ENCODE assay signal across 8 mouse cellular contexts in the genomic region with DNA sequence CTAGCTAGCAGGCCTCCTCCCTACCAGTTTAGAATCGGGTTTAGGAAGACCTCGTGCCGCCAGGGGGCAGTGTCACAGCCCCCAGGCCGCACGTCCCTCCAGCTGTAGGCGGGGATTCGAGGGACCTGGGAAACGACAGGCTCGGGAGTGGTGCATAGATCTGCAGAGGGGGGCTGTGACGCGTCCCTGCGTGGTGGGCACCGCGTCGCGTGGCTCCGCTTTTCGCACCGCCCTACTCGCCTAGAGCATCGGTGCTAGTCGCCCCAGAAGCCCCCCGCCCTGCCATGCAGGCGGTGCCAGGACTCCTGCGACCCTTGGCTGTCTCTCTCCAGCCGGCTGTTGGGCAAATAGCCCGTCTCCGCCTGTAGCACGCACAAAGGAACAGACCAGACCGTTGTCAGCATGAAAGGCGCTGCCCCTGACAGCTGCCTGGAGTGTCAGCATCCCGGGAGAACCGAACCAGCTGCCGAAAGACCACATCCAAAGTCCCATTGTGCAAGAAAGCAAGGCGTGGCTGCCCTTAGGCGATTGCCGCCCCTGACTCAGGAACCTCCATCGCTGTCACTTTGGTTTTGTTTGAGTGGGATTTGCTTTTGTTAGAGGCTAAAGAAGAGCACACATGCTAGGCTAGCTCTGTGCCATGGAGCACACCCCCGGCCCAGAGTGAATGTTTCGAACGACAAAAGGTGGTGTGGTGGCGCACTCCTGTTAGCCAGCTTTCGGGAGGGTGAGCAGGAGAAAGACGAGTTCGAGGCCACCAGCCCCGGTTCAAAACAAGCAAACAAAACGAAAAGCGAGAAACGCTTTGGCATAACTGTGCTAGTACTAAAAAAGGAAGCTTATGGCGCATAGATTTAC. TPM values are rescaled to one million over a fixed set of nuclear protein-coding genes. Genes with fewer than 3 reads are reported as not detected.
DNase-seq lines count a peak whose midpoint lies in the region; ATAC-seq and TF ChIP-seq lines count a peak whose summit lies in the region.

No protein-coding gene starts in this region.

- H3K27ac ChIP-seq in forebrain, embryonic 12.5 days: peak overlapping the region; percentile 89
- peak overlapping the region; percentile 59 for H3K27ac ChIP-seq in heart, postnatal 0 days (ENCODE audit: low read depth)
- no peak overlapping the region for H3K27ac ChIP-seq in liver, embryonic 15.5 days (replicated peaks)
- peak overlapping the region; percentile 85 for H3K27ac ChIP-seq in neural tube, embryonic 11.5 days (ENCODE audit: low read depth, low read length)
- H3K27ac ChIP-seq in stomach, embryonic 16.5 days (ENCODE audit: low read length): peak overlapping the region; percentile 54

- H3K4me1 ChIP-seq in E14TG2a.4 (replicated peaks; ENCODE audit: low read depth, low read length): peaks cover 72% of the 10 kb centered on the region
- peaks cover 37% of the 10 kb centered on the region for H3K4me1 ChIP-seq in forebrain, embryonic 12.5 days
- peaks cover 18% of the 10 kb centered on the region for H3K4me1 ChIP-seq in heart, postnatal 0 days (ENCODE audit: control insufficient read depth, insufficient read depth)
- peaks cover 17% of the 10 kb centered on the region for H3K4me1 ChIP-seq in liver, embryonic 15.5 days (replicated peaks)
- peaks cover 16% of the 10 kb centered on the region; the same call in 1 of the 2 replicates for H3K4me1 ChIP-seq in neural tube, embryonic 11.5 days (ENCODE audit: control insufficient read depth, insufficient read depth, low read length)
- peaks cover 19% of the 10 kb centered on the region for H3K4me1 ChIP-seq in stomach, embryonic 16.5 days (ENCODE audit: control insufficient read depth, insufficient read depth, low read length)

- no peaks in the 10 kb centered on the region for H3K9me3 ChIP-seq in E14TG2a.4 (ENCODE audit: low read length)
- H3K9me3 ChIP-seq in forebrain, embryonic 12.5 days: 0 out of 2 replicates have a peak, but pooled peaks cover 5% of the 10 kb centered on the region
- H3K9me3 ChIP-seq in heart, postnatal 0 days (replicated peaks; ENCODE audit: control insufficient read depth, low read length): no peaks in the 10 kb centered on the region
- no peaks in the 10 kb centered on the region for H3K9me3 ChIP-seq in liver, embryonic 15.5 days (replicated peaks)
- no peaks in the 10 kb centered on the region for H3K9me3 ChIP-seq in neural tube, embryonic 11.5 days (ENCODE audit: control insufficient read depth, low read length)
- H3K9me3 ChIP-seq in stomach, embryonic 16.5 days (replicated peaks; ENCODE audit: control insufficient read depth, low read length): no peaks in the 10 kb centered on the region

- no peak for TF ChIP-seq EP300 in heart, postnatal 0 days (IDR thresholded peaks at IDR 0.05; ENCODE audit: low read depth)

- peak; percentile 86 for DNase-seq in c-Kit-positive CD71-negative TER-119-negative erythroid progenitor cells, embryonic 14.5 days (ENCODE audit: low read depth)
- DNase-seq in heart, postnatal 0 days (ENCODE audit: low spot score): peak; percentile 94
- DNase-seq in kidney, postnatal 36 days: peak; percentile 82 to 88
- peak; percentile 96 for DNase-seq in neural tube, embryonic 11.5 days (ENCODE audit: low spot score)

- ATAC-seq in forebrain, embryonic 12.5 days (ENCODE audit: low FRiP score): peak; percentile 96
- peak; percentile 94 for ATAC-seq in heart, postnatal 0 days (ENCODE audit: insufficient read depth, low read depth)
- ATAC-seq in liver, embryonic 15.5 days (ENCODE audit: insufficient read depth): peak; percentile 37; the same call in 1 of the 2 replicates
- peak; percentile 89 for ATAC-seq in neural tube, embryonic 11.5 days (ENCODE audit: insufficient read depth, low FRiP score, low TSS enrichment)
- peak; percentile 89 for ATAC-seq in stomach, embryonic 16.5 days (ENCODE audit: insufficient read depth, low FRiP score)

- TF ChIP-seq CTCF in E14TG2a.4 (conservative IDR thresholded peaks at IDR 0.05; ENCODE audit: low read length): peak; percentile 83
- TF ChIP-seq CTCF in heart, postnatal 0 days (IDR thresholded peaks at IDR 0.05; ENCODE audit: low read depth): peak; percentile 92

- H3K4me3 ChIP-seq in E14TG2a.4 (replicated peaks; ENCODE audit: low read length): peak overlapping the region; percentile 83
- H3K4me3 ChIP-seq in forebrain, embryonic 12.5 days (replicated peaks): peak overlapping the region; percentile 50
- peak overlapping the region; percentile 57 for H3K4me3 ChIP-seq in heart, postnatal 0 days (ENCODE audit: low read depth, low read length)
- peak overlapping the region; percentile 54 for H3K4me3 ChIP-seq in liver, embryonic 15.5 days (replicated peaks)
- H3K4me3 ChIP-seq in neural tube, embryonic 11.5 days (ENCODE audit: low read depth, low read length): peak overlapping the region; percentile 41
- peak overlapping the region; percentile 51 for H3K4me3 ChIP-seq in stomach, embryonic 16.5 days (replicated peaks; ENCODE audit: low read length)

- no peaks in the 10 kb centered on the region for H3K36me3 ChIP-seq in E14TG2a.4 (ENCODE audit: insufficient read depth, low read length)
- no peaks in the 10 kb centered on the region for H3K36me3 ChIP-seq in forebrain, embryonic 12.5 days (replicated peaks)
- H3K36me3 ChIP-seq in heart, postnatal 0 days (replicated peaks; ENCODE audit: control insufficient read depth, insufficient read depth, low read length): no peaks in the 10 kb centered on the region
- no peaks in the 10 kb centered on the region for H3K36me3 ChIP-seq in liver, embryonic 15.5 days (replicated peaks)
- no peaks in the 10 kb centered on the region for H3K36me3 ChIP-seq in neural tube, embryonic 11.5 days (ENCODE audit: control insufficient read depth, insufficient read depth, low read length)
- H3K36me3 ChIP-seq in stomach, embryonic 16.5 days (ENCODE audit: control insufficient read depth, insufficient read depth, low read length): no peaks in the 10 kb centered on the region

- under 1% methylated on average over 50 of the region's 50 CpGs for WGBS in forebrain, embryonic 12.5 days
- 1% methylated on average over 50 of the region's 50 CpGs for WGBS in heart, postnatal 0 days
- 1% methylated on average over 50 of the region's 50 CpGs for WGBS in liver, embryonic 15.5 days (ENCODE audit: insufficient replicate concordance)
- 1% methylated on average over 50 of the region's 50 CpGs for WGBS in neural tube, embryonic 11.5 days
- under 1% methylated on average over 50 of the region's 50 CpGs for WGBS in stomach, embryonic 16.5 days

- H3K4me2 ChIP-seq in forebrain, embryonic 12.5 days: peak overlapping the region; percentile 83
- H3K4me2 ChIP-seq in heart, postnatal 0 days (ENCODE audit: low read depth, low read length): peak overlapping the region; percentile 89
- peak overlapping the region; percentile 82 for H3K4me2 ChIP-seq in liver, embryonic 15.5 days
- peak overlapping the region; percentile 75 for H3K4me2 ChIP-seq in neural tube, embryonic 11.5 days (ENCODE audit: low read depth)
- peak overlapping the region; percentile 73 for H3K4me2 ChIP-seq in stomach, embryonic 16.5 days (ENCODE audit: low read depth, low read length)

- H3K9ac ChIP-seq in forebrain, embryonic 12.5 days: peak overlapping the region; percentile 60
- peak overlapping the region; percentile 34; the same call in 1 of the 2 replicates for H3K9ac ChIP-seq in heart, postnatal 0 days (replicated peaks; ENCODE audit: low read depth, low read length)
- H3K9ac ChIP-seq in liver, embryonic 15.5 days: no peak overlapping the region; the same call in 1 of the 2 replicates
- H3K9ac ChIP-seq in neural tube, embryonic 11.5 days (ENCODE audit: low read length): peak overlapping the region; percentile 62
- H3K9ac ChIP-seq in stomach, embryonic 16.5 days (ENCODE audit: low read length): peak overlapping the region; percentile 62

- H3K27me3 ChIP-seq in E14TG2a.4 (ENCODE audit: insufficient read depth, low read length): peaks cover 61% of the 10 kb centered on the region
- peaks cover 56% of the 10 kb centered on the region for H3K27me3 ChIP-seq in forebrain, embryonic 12.5 days
- peaks cover 19% of the 10 kb centered on the region for H3K27me3 ChIP-seq in heart, postnatal 0 days (ENCODE audit: control insufficient read depth, insufficient read depth, low read length)
- peaks cover 70% of the 10 kb centered on the region for H3K27me3 ChIP-seq in liver, embryonic 15.5 days
- peaks cover 20% of the 10 kb centered on the region for H3K27me3 ChIP-seq in neural tube, embryonic 11.5 days (ENCODE audit: control insufficient read depth, insufficient read depth, low read length)
- H3K27me3 ChIP-seq in stomach, embryonic 16.5 days (ENCODE audit: control insufficient read depth, insufficient read depth, low read length): peaks cover 26% of the 10 kb centered on the region; the same call in 1 of the 2 replicates

RNA-seq across cellular contexts. Expression of a gene that starts 0.6 kb away (rescaled TPM):
- 1.1 and 1.5 TPM in 2 replicates for polyA plus RNA-seq in forebrain, embryonic 12.5 days (2016; fragmentation: Nextera tagmentation; extraction: Ambion mirVana)
- not detected in 2 replicates for total RNA-seq in heart, postnatal 0 days (2014; rRNA removed; ENCODE audit: low replicate concordance)
- polyA plus RNA-seq in heart, postnatal 0 days (2015; fragmentation: Nextera tagmentation; extraction: Ambion mirVana): 0.51 and 0.87 TPM in 2 replicates
- polyA plus RNA-seq in liver, embryonic 15.5 days (2015; fragmentation: Nextera tagmentation; extraction: Ambion mirVana): 0.23 and 0.48 TPM in 2 replicates
- polyA plus RNA-seq in neural tube, embryonic 11.5 days (2014; fragmentation: Nextera tagmentation; extraction: Ambion mirVana): 1.2 and 1.4 TPM in 2 replicates
- polyA plus RNA-seq in stomach, embryonic 16.5 days (2015; fragmentation: Nextera tagmentation; extraction: Ambion mirVana): 0.96 and 1.5 TPM in 2 replicates

RNA-seq across cellular contexts. Expression of a gene that starts 15.2 kb away (rescaled TPM):
- polyA plus RNA-seq in forebrain, embryonic 12.5 days (2016; fragmentation: Nextera tagmentation; extraction: Ambion mirVana): 79.7 and 91.9 TPM in 2 replicates
- 141 and 171 TPM in 2 replicates for total RNA-seq in heart, postnatal 0 days (2014; rRNA removed; ENCODE audit: low replicate concordance)
- polyA plus RNA-seq in heart, postnatal 0 days (2015; fragmentation: Nextera tagmentation; extraction: Ambion mirVana): 175 and 190 TPM in 2 replicates
- 38.1 and 39.4 TPM in 2 replicates for polyA plus RNA-seq in liver, embryonic 15.5 days (2015; fragmentation: Nextera tagmentation; extraction: Ambion mirVana)
- polyA plus RNA-seq in neural tube, embryonic 11.5 days (2014; fragmentation: Nextera tagmentation; extraction: Ambion mirVana): 81.0 and 87.9 TPM in 2 replicates
- 81.6 and 84.9 TPM in 2 replicates for polyA plus RNA-seq in stomach, embryonic 16.5 days (2015; fragmentation: Nextera tagmentation; extraction: Ambion mirVana)

RNA-seq across cellular contexts. Expression of a gene that starts 15.2 kb away (rescaled TPM):
- polyA plus RNA-seq in forebrain, embryonic 12.5 days (2016; fragmentation: Nextera tagmentation; extraction: Ambion mirVana): 134 TPM in 2 replicates
- total RNA-seq in heart, postnatal 0 days (2014; rRNA removed; ENCODE audit: low replicate concordance): 9.9 and 12.0 TPM in 2 replicates
- polyA plus RNA-seq in heart, postnatal 0 days (2015; fragmentation: Nextera tagmentation; extraction: Ambion mirVana): 42.1 and 48.0 TPM in 2 replicates
- polyA plus RNA-seq in liver, embryonic 15.5 days (2015; fragmentation: Nextera tagmentation; extraction: Ambion mirVana): 27.5 and 28.3 TPM in 2 replicates
- polyA plus RNA-seq in neural tube, embryonic 11.5 days (2014; fragmentation: Nextera tagmentation; extraction: Ambion mirVana): 139 and 145 TPM in 2 replicates
- 89.5 and 97.9 TPM in 2 replicates for polyA plus RNA-seq in stomach, embryonic 16.5 days (2015; fragmentation: Nextera tagmentation; extraction: Ambion mirVana)

RNA-seq across cellular contexts. Expression of a gene that starts 54.5 kb away (rescaled TPM):
- 0.09 TPM in 2 replicates for polyA plus RNA-seq in forebrain, embryonic 12.5 days (2016; fragmentation: Nextera tagmentation; extraction: Ambion mirVana)
- 0.04 TPM in 1 of 2 replicates, not detected in the other for total RNA-seq in heart, postnatal 0 days (2014; rRNA removed; ENCODE audit: low replicate concordance)
- polyA plus RNA-seq in heart, postnatal 0 days (2015; fragmentation: Nextera tagmentation; extraction: Ambion mirVana): not detected in 2 replicates
- polyA plus RNA-seq in liver, embryonic 15.5 days (2015; fragmentation: Nextera tagmentation; extraction: Ambion mirVana): 0.02 and 0.07 TPM in 2 replicates
- 0.15 TPM in 1 of 2 replicates, not detected in the other for polyA plus RNA-seq in neural tube, embryonic 11.5 days (2014; fragmentation: Nextera tagmentation; extraction: Ambion mirVana)
- 4.8 and 6.1 TPM in 2 replicates for polyA plus RNA-seq in stomach, embryonic 16.5 days (2015; fragmentation: Nextera tagmentation; extraction: Ambion mirVana)

Comparison
In these comparisons a context has a peak if more than half of its experiments do, and no peak if none do; other contexts are left out.
1. ATAC-seq: peak in every context shown above with its lines; median percentile 96 in forebrain, embryonic 12.5 days; 94 in heart, postnatal 0 days; 89 in neural tube, embryonic 11.5 days; 89 in stomach, embryonic 16.5 days; 37 in liver, embryonic 15.5 days.